Mouse (Mus musculus) ES-Bruce4 (cell line): ENCODE results near the gene Med13l. TPM values are rescaled to one million over a fixed set of nuclear protein-coding genes. Genes with fewer than 3 reads are reported as not detected.

Experiments used
- H3K27ac ChIP-seq: 2 replicates; pipeline ENCODE4 v1.5.1; 2012; ENCODE audit warnings: low read length, inconsistent platforms; ENCODE audit not compliant: insufficient read depth
- H3K27me3 ChIP-seq: 2 replicates; pipeline ENCODE4 v1.6.1; 2012; ENCODE audit warnings: mild to moderate bottlenecking, low read length, inconsistent platforms; ENCODE audit not compliant: control insufficient read depth, poor library complexity, insufficient read depth, severe bottlenecking
- H3K36me3 ChIP-seq: 2 replicates; pipeline ENCODE4 v1.6.1; 2012; ENCODE audit warnings: inconsistent platforms, mild to moderate bottlenecking, low read length, moderate library complexity; ENCODE audit not compliant: control insufficient read depth, poor library complexity, insufficient read depth, severe bottlenecking
- H3K4me1 ChIP-seq: one replicate; pipeline ENCODE4 v1.8.1; 2011; ENCODE audit warnings: low read length; ENCODE audit not compliant: control insufficient read depth, insufficient read depth
- H3K4me3 ChIP-seq: 2 replicates; pipeline ENCODE4 v1.5.1; 2011; ENCODE audit warnings: low read depth, mild to moderate bottlenecking, low read length
- H3K9ac ChIP-seq: 2 replicates; pipeline ENCODE4 v1.6.1; 2012; ENCODE audit warnings: low read depth, mild to moderate bottlenecking, inconsistent platforms; ENCODE audit not compliant: poor library complexity, severe bottlenecking
- H3K9me3 ChIP-seq: replicated peaks from 2 replicates; pipeline ENCODE4 v1.6.1; 2012; ENCODE audit warnings: mild to moderate bottlenecking, low read length, inconsistent platforms; ENCODE audit not compliant: control insufficient read depth, poor library complexity, insufficient read depth, severe bottlenecking
- CTCF ChIP-seq: IDR thresholded peaks from one replicate; pipeline ENCODE4 v1.8.1; 2011; ENCODE audit warnings: low read depth, low read length
- EP300 ChIP-seq: IDR thresholded peaks from 2 replicates; pipeline ENCODE4 v1.6.1; 2011; ENCODE audit warnings: low read depth, low read length; ENCODE audit not compliant: insufficient read depth
- POLR2A ChIP-seq: IDR thresholded peaks from one replicate; pipeline ENCODE4 v1.8.1; 2011; ENCODE audit warnings: low read length; ENCODE audit not compliant: insufficient read depth
- polyA plus RNA-seq: library from polyadenylated mRNA; stranded (reverse); fragments of >200 nt; gene quantifications from 2 replicates; pipeline ENCODE4 v1.2.4, GENCODE M21; 2011; ENCODE audit warnings: low read depth; ENCODE audit not compliant: missing spikeins, insufficient read depth, insufficient read length

The Med13l gene
- polyA plus RNA-seq, 1 experiment, result 43.9 TPM

DNA sequence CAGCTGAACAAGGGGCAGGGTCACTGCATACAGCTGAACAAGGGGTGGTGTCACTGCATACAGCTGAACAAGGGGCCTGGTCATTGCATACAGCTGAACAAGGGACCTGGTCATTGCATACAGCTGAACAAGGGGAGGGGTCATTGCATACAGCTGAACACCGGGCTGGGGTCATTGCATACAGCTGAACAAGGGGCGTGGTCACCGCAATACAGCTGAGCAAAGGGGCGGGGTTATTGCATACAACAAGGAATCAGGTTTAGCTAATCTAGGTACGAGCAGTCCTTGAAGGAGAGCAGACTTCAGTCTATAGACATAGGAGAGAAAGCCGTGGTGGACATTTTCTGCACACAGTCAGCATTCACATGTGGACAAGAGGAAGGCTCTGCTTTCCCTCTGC lies 215.9 kb downstream of the Med13l start:
- H3K4me1 ChIP-seq, result no peaks in the 10 kb centered on the region

DNA sequence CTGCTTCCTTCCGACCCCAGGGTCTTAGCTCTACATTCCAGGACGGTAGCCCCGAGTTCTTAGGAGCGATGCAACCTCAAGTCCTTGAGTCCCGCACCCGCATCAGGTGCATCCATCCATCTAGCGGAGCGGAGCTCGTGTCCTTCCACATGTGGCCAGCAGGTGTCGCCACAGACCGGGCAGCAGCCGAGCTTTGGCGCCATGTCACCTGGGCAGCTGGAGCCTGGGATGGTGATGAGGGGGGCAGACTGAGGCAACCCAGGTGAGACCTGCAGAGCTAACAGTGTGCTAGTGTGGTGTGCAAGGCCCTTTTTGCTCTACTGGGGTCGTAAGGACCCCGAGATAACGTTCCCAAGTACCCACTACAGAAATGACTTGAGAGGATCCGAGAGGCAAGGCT lies 221.1 kb downstream of the Med13l start:
- H3K9me3 ChIP-seq, result no peaks in the 10 kb centered on the region
- peak; percentile 98 for TF ChIP-seq CTCF
- TF ChIP-seq POLR2A, result no peak
- 0 out of 2 replicates have a peak, but pooled peaks have one; percentile 26 for TF ChIP-seq EP300
- H3K4me1 ChIP-seq, result no peaks in the 10 kb centered on the region
- no peak overlapping the region for H3K4me3 ChIP-seq
- no peaks in the 10 kb centered on the region for H3K27me3 ChIP-seq
- H3K27ac ChIP-seq, result no peak overlapping the region
- H3K9ac ChIP-seq, result no peak overlapping the region
- H3K36me3 ChIP-seq, result no peaks in the 10 kb centered on the region

More for the DNA sequence above, 215.9 kb downstream of the Med13l start:
- no peak overlapping the region for H3K9ac ChIP-seq
- H3K4me3 ChIP-seq, result no peak overlapping the region
- H3K27me3 ChIP-seq, result no peaks in the 10 kb centered on the region
- no peaks in the 10 kb centered on the region for H3K9me3 ChIP-seq
- TF ChIP-seq POLR2A (no peak), EP300 (no peak), CTCF (no peak)
- no peak overlapping the region for H3K27ac ChIP-seq
- no peaks in the 10 kb centered on the region for H3K36me3 ChIP-seq

GRCm38 (mm10) chr5:118782139-118782538 lies 221.7 kb downstream of the Med13l start:
- Histone ChIP-seq H3K4me3 (no peak overlapping the region), H3K36me3 (no peaks in the 10 kb centered on the region), H3K9me3 (no peaks in the 10 kb centered on the region), H3K27ac (no peak overlapping the region), H3K27me3 (no peaks in the 10 kb centered on the region), H3K4me1 (no peaks in the 10 kb centered on the region), H3K9ac (no peak overlapping the region)
- TF ChIP-seq POLR2A, result no peak
- no peak for TF ChIP-seq EP300
- no peak for TF ChIP-seq CTCF

GRCm38 (mm10) chr5:118789226-118789625 lies 228.7 kb downstream of the Med13l start:
- H3K27me3 ChIP-seq, result no peaks in the 10 kb centered on the region
- H3K4me3 ChIP-seq, result no peak overlapping the region
- H3K4me1 ChIP-seq, result no peaks in the 10 kb centered on the region
- no peak overlapping the region for H3K27ac ChIP-seq
- H3K36me3 ChIP-seq, result no peaks in the 10 kb centered on the region
- H3K9ac ChIP-seq, result no peak overlapping the region
- no peaks in the 10 kb centered on the region for H3K9me3 ChIP-seq
- TF ChIP-seq POLR2A, result no peak
- TF ChIP-seq EP300, result no peak
- TF ChIP-seq CTCF, result no peak

DNA sequence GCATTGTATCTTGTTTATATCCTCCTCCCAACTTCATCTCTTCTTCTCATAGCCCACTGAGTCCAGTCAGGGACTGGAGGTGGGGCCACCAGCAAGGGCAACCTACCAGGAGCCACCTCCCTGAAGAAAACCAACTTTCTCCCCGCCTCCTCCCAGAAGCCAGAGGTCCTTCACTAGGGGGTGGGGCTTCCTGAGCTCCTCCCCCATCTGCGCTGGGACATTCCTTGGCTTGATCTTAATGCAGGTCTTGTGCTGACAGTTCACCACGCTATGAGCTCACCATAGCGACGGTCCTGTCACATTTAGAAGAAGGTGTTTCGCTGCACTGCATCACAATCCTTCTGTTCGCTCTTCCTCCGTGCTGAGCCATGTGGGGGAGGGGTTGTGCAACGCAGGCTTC lies 229.3 kb downstream of the Med13l start:
- no peaks in the 10 kb centered on the region for H3K27me3 ChIP-seq
- H3K4me3 ChIP-seq, result no peak overlapping the region
- no peaks in the 10 kb centered on the region for H3K4me1 ChIP-seq
- no peak overlapping the region for H3K9ac ChIP-seq
- H3K27ac ChIP-seq, result no peak overlapping the region
- TF ChIP-seq POLR2A (no peak), CTCF (no peak), EP300 (no peak)
- no peaks in the 10 kb centered on the region for H3K9me3 ChIP-seq
- H3K36me3 ChIP-seq, result no peaks in the 10 kb centered on the region

DNA sequence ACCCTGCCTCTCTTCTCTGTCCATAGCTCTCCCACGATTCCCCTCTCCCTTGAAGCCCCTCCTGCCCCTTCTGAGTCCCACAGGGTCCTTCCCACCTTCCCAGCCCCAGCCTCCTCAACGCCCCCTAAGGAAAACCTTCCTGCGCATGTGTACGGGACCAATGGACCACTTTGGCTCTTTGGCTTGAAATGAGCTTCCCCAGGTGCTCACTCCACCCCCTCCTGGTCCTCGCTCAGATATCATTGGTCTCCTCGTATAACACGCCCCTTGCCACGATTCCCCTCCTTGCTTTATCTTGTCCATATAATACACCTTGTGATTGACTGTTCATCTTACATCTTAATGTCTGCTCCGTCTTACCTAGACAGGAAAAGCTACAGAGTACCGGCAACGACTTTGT lies 237.3 kb downstream of the Med13l start:
- Histone ChIP-seq H3K9me3 (no peaks in the 10 kb centered on the region), H3K27ac (no peak overlapping the region), H3K27me3 (no peaks in the 10 kb centered on the region), H3K4me1 (no peaks in the 10 kb centered on the region), H3K4me3 (no peak overlapping the region), H3K36me3 (no peaks in the 10 kb centered on the region), H3K9ac (no peak overlapping the region)
- TF ChIP-seq EP300 (no peak), CTCF (no peak), POLR2A (no peak)
